Mouse (Mus musculus) NIH3T3 (cell line): ENCODE data around the gene Gtpbp10.

Experiments used
- DNase-seq: peaks from one replicate; pipeline ENCODE4 v3.0.0-alpha.2; 2012; ENCODE audit warnings: low read depth

Gtpbp10 gene

GRCm38 (mm10) chr5:5559079-5559740 is at the start of gene Gtpbp10:
Gtpbp10 (minus strand) TSS chr5:5559538.
- DNase-seq = peak; percentile 91

- DNase-seq = no peak
Observed at GRCm38 (mm10) chr5:5587686-5588085, 28.3 kb upstream of the Gtpbp10 start.

GRCm38 (mm10) chr5:5573749-5574317 is 14.5 kb upstream of the Gtpbp10 start, which contains the start of gene Gm8773:
Gm8773 (plus strand) TSS chr5:5573799.
- peak; percentile 68 for DNase-seq

GRCm38 (mm10) chr5:5562435-5562834 is 3.1 kb upstream of the Gtpbp10 start:
- peak; percentile 68 for DNase-seq

GRCm38 (mm10) chr5:5561041-5561706 is 1.8 kb upstream of the Gtpbp10 start:
- DNase-seq = no peak

- no peak for DNase-seq
Observed at GRCm38 (mm10) chr5:5559798-5560197, 460 bp upstream of the Gtpbp10 start.

- DNase-seq = no peak
Observed at GRCm38 (mm10) chr5:5551110-5551509, 8.2 kb downstream of the Gtpbp10 start.

GRCm38 (mm10) chr5:5540385-5540784 is 19.0 kb downstream of the Gtpbp10 start:
- DNase-seq = no peak

GRCm38 (mm10) chr5:5539771-5540170 is 19.6 kb downstream of the Gtpbp10 start:
- no peak for DNase-seq

GRCm38 (mm10) chr5:5536131-5536530 is 23.2 kb downstream of the Gtpbp10 start:
- no peak for DNase-seq

GRCm38 (mm10) chr5:5533656-5534420 is 25.5 kb downstream of the Gtpbp10 start:
- DNase-seq = no peak

- DNase-seq = no peak
Observed at GRCm38 (mm10) chr5:5515411-5515810, 43.9 kb downstream of the Gtpbp10 start.

GRCm38 (mm10) chr5:5514196-5515076 is 44.9 kb downstream of the Gtpbp10 start, which contains the start of gene Cldn12:
Cldn12 (minus strand) TSS chr5:5514958.
- DNase-seq = peak; percentile 100

GRCm38 (mm10) chr5:5511401-5511800 is 47.9 kb downstream of the Gtpbp10 start:
- no peak for DNase-seq

- DNase-seq = no peak
Observed at GRCm38 (mm10) chr5:5510989-5511388, 48.3 kb downstream of the Gtpbp10 start.

GRCm38 (mm10) chr5:5510304-5510887 is 48.9 kb downstream of the Gtpbp10 start:
- peak; percentile 56 for DNase-seq

GRCm38 (mm10) chr5:5508231-5508630 is 51.1 kb downstream of the Gtpbp10 start:
- no peak for DNase-seq

- DNase-seq = peak; percentile 61
Observed at GRCm38 (mm10) chr5:5507701-5508225, 51.6 kb downstream of the Gtpbp10 start.

- no peak for DNase-seq
Observed at GRCm38 (mm10) chr5:5504456-5504855, 54.9 kb downstream of the Gtpbp10 start.

- DNase-seq = peak; percentile 60
Observed at GRCm38 (mm10) chr5:5503381-5503780, 56.0 kb downstream of the Gtpbp10 start.

- peak; percentile 76 for DNase-seq
Observed at GRCm38 (mm10) chr5:5501583-5501982, 57.8 kb downstream of the Gtpbp10 start.
